Mouse (Mus musculus): ENCODE data around the gene Cog6.
"Not testable (repeated sequence)": the region's sequence is repeated elsewhere in the genome, so short reads cannot be mapped to it uniquely, and the experiment has no call there.

Gene Cog6

DNA sequence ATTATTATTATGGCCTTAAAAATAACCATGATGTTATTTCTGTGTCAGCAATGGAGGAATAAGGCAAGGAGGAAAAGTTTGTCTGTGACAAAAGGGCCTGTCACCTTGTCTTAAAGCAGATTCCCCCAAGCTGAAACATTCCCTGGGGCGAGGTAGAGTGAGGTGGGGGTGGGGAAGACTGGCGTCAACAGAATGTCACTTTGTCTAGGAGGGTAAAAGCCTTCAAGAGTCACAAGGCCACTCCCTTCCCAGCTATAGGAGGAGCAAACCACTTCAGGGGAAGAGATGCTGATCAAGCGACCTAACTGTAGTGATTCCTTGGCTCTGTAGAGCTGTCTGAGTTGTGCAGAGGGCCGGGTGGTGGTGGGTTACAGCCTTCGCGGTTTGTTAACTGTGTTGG lies 14.5 kb upstream of the Cog6 start:
- no peak for DNase-seq

DNA sequence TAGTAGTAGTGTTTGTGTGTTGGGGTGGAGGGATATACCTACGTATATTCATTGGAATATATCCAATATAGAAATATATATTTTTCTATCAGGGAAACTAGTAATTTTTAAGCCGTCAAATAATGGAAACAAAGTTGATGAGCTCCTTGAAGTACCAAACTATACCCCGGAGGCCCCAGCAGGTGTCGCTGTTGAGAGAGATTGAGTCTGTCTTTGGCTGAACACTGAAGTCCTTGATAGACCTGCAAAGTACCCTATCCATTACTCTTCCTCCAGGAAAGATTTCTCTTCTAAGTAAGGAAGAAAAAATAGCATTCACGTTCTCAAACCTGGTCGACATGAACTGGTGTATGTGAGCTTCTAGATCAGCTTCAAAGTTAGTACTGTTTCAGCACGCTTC lies 12.0 kb upstream of the Cog6 start:
- DNase-seq = peak; percentile 77 to 88

DNA sequence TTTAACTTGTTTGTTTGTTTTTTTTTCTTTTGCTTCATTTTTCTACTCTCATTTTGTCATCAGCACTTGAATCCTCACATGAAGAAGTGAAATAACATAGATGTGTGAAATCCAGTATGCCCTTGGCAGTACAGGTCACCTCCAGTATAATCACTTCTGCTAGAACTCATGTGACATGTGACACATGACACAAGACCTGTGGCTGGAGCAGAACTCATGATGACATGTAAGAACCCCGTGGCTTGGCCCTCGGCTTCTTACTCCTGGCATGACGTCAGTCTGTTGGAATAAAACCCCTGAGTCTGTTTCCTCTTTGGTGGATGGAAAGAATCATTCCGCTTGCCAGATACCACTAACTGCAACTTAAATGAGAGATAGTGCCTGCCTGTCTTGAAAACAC lies 10.3 kb upstream of the Cog6 start:
- no peak for DNase-seq

DNA sequence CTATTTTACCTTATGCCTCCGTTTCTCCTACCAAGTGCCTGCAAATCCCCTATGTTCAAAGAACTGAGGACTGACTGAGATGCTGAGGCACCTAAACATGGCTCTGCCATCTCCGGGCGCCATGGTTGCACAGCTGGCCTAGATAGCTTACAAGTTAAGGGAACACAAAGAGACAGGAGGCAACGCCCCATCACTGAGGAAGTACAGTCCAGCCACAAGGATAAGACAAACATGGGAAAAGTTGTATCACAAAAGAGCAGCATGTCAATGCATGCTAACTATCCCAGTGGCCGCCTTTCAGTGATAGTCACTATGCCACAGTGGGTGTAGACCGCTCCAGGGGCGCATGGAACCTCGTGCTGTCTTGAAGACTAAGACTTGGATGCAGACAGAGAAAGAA lies 9.6 kb downstream of the Cog6 start:
- DNase-seq = no peak

DNA sequence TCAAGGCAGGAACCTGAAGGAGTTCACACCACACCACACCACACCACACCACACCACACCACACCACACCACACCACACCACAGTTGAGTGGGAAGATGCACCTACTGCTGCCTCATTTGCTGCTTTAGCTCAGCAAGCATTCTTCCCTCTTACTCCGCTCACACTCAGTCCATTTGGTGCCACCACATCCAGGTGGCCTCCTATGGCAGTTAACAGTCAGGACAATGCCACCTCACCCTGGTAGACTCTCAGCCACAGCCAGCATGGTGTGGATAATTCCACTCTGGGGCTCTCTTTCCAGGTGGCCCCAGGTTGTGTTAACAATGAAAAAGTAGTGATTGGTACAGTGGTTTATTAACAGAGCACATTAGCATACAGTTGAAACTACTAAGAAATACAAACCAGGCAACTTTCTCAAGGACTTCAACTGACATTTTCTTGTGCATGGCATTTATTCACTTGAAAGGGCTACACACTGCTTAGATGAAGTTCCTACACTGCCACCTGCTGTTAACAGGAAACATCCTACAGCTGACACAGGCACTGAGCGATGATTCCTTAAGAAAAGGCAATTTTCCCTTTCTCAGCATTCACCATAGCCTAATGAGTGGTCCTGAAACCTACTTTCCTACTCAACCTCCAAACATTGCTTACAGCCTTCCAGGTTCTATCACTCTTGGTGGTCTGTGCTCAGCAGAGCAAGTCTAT lies 12.5 kb downstream of the Cog6 start:
- no peak for DNase-seq

DNA sequence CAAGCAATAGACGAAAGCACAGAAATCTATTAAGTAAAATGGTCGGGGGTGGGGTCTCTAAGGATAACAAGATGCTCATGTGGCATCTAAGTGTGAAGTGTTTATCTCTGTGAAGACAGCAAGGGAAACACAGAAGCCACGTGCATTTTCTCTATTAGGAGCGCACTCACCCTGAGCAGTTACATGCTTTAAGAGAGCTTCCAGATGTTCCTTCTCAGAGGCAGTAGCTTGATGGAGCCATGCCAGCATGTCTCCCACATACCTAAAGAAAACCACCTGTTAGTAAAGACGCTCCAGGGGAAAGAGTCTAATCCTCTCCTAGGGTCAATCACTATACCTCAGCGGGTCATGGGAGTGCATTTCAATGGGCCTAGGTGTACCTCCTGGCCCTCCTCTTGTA lies 15.0 kb downstream of the Cog6 start:
- no peak for DNase-seq

DNA sequence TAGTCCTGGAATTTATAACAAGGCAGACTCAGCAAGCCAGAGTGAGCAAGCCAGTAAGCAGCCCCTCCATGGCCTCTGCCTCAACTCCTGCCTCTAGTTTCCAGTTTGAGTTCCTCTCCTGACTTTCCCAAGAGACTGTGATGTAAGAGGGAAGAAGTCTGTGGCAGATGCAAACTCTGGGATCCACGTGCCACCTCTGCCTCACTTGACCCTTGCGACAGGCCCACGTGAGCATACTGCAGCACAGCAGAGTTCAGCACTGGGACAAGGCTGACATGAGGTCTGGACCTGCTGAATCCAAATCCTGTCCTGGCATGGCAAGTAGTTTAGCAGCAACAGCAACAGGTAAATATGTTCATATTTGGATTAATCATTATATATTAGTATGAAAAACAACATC lies 17.0 kb downstream of the Cog6 start:
- DNase-seq = no peak

DNA sequence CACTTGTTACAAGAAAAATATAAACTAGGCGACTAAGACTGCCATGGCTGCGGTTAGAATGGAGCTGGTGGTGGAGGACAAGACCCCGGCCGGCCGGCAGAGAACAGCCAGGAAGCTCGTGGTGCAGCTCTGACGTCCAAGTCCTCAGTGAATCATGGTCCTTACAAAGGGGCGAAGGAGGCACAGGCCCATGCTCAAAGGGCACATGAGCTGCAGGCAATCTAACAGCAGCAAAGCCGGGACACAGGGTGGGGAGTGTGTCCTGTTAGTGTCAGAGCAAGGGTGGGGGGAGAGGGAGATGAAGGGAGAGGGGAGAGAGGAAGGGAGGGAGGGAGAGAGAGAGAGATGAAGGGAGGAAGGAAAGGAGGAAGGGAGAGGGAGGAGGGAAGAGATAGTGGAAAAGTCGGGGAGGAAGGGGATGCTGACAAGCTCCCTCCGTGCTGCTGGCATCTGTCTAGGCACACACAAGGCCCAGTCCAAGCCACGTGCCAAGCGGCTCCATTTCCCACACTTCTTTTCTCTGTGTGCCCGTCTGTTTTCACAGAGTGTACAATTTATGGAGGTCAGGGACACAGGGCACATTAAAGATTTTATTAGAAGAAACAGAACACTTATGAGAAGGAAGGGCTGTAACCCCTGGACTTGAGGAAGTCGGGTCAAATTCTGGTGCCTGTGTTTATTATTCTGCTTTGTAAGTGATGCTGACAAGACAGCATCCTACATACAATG lies 17.9 kb downstream of the Cog6 start:
- DNase-seq = no peak

DNA sequence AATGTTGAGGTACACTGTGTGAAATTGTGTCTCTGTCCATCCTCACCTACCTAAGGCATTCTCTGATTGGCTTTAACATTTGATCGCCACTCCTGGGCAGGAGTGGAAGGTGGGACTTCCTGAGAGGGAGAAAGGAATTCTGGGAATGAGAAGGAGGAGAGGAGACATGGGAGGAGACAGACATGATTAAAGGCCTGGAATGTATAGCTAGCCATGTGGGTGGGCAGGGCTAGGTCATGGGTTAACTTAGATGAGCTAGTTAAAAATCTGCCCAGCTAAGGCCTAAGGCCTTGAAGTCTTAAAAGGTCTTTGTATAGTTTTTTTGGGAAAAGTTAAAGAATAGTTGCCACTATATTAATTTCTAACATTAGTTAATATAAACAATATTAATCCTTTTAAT lies 19.7 kb downstream of the Cog6 start:
- no peak for DNase-seq

DNA sequence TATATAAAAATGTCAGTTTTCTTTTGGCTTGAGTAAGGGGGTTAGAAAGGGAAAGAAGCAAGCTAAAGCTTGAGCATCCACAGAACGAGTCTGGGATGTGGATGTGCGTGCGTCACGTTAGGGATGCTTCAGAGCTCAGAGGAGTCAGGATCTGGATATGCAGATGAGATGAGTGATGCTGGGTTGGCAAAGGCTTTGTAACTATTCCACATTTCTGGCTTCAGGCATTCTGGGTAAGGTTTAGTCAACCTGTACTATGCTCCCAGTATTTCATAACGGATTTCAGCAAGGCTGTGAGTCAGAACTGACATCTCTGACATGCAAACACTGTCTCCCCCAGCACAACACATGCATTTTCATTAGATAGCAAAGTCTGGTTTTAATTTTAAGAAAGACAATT lies 20.4 kb downstream of the Cog6 start:
- DNase-seq = no peak

DNA sequence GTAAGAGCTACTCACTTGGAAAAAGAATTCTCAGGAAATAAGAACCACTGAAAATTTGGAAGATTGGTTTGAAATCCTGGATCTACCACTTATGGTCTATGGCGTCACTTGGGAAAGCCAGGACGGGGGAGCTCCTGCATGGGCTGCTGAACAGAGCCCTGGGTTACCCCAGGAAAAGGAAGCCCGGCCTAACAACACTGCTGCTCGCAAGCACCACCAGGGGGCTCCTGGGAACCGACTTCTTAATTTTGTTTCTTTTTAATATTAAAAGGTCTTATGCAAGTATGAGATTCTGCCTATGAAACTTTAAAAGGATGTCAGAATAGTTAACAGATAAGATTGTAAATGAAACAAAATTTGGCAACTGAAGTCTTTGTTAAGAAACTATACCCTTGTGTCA lies 22.4 kb downstream of the Cog6 start:
- DNase-seq = no peak

DNA sequence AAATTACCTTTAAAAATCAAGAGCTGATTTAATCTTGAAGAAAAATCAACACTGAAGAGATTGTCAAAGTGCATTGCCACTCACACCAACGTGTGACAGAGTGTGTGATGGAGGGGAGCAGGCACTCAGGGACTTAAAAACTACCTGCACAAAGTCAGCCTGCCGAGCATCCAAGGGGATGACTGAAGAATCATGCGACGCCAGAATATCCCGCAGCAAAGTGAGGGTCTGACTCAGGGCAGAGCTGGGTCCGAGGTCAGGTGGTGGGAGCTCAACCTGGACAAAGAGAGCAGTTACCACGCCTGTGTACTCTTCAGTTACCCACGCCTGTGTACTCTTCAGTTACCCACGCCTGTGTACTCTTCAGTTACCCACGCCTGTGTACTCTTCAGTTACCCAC lies 23.7 kb downstream of the Cog6 start:
- no peak for DNase-seq

DNA sequence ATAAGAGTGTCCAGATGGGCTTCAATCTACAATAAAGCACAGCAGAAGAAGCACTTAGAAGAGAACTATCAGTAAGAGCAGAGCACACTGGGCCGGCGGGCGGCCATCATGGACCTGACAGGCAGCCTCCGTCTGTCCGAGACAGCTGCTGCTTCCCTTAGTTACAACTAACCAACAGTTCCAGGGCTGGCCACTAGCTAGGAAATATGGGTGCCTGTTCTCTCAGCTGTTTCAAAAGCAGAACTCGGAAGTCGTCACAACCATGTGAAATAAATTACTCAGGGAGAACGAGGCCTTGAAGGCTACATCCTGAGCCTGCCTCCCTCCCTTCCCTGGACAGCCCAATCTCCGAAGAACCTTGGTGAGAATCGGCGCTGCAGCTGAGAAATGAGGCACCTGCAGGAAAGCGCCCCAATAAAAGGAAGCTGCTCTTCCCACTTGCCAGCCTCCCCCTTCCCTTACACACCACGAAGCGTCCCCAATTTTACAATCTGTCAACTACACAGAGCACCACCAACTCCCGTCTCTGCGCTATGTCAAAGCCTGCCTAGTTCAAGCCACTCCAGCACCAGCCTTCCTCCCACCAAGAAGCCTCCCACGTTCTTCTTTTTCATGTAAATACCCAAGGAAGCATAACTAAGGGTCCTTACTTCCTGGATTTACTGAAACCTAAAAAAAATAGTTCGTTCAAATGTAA lies 26.8 kb downstream of the Cog6 start:
- DNase-seq = no peak

DNA sequence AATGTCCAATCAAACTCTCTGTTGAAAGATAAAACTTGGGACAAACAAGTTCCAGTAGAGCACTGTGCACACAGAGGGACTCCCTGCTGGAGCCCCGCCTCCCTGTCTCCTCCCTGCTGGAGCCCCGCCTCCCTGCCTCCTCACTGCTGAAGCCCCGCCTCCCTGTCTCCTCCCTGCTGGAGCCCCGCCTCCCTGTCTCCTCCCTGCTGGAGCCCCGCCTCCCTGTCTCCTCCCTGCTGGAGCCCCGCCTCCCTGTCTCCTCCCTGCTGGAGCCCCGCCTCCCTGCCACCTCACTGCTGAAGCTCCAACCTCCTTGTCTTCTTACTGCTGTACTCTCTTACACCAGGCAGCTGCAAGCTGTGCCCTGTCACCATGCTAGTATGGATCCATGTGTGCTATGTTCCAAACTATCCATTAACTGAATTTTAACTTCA lies 31.5 kb downstream of the Cog6 start:
- DNase-seq = not testable (repeated sequence)

DNA sequence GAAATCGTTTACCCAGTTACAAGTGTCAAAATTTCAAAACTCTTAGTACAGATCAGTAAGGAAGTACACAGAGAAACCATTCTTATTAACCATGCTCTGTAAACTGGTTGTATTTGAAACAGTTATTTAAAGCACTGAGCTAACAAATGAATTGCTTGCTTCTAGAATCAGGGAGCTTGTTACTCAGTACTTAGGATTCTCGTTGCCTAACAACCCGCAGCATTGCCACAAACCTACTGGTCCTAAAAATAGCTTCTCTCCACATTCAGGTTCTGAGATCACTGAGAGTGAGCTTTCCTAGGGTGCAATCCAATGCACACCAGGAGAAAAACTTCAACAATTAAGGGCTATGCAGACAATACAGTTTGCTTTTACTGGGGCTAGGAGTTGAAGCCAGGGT lies 33.3 kb downstream of the Cog6 start:
- no peak for DNase-seq

DNA sequence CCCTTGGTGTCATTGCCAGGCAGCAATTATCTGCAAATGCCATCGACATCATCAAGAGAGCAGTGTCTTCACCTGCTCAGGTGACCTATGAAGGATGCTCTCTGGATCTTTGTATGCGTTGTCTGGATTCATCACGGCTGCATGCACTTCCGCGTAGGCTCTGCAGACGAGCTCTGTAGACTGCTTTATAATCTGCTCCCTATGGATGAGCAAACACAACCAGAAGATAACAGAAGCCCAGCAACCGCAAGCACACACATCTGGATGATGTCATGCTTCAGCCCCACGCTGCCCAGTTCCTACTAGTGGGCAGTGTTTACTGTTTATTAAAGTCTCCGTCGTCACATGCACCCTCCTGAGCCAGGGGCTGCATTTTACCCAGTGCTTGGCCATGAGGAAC lies 34.0 kb downstream of the Cog6 start:
- DNase-seq = no peak

DNA sequence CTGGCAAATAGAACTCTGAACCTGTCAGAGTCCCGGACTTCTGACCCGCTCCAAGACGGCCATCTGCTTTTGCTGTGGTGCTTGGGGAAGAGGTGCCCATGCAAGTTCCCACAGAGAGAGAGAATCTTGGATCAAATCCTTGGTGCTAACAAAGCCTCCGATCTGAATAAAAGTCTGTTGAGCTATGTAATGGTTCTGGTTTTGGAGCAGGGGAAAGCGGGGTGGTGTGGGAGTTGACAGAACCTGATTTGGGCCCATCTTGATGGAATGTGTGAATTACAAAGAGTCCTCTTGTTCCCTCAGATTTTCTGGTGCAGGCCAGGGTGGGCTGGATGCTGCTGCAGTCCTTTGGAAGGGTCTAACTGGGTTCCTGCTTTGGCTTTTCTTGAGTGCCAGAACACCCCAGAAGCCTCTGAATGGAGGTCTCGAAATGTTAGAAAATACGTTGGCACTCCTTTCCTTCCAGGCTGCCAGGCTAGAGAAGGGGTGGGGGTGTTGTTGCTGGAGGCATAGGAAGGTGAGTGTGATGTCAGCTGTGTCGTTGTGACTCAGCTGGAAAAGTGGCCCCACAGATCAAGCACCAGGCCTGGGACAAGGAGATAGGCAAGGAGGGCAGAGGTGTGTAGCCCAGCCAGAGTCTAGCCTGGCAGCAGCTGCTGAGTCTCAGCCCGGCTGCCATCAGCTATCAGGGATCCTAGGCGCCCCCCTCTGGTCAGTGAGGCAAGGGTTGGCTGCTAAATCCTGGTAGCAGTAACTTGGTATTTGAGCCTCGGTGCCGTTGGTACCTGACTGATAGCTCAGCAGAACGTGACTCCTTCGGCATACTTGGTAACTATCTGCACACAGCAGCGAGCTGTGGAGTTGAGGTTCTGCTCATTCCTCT lies 42.1 kb downstream of the Cog6 start:
- DNase-seq = peak; percentile 85 to 86

DNA sequence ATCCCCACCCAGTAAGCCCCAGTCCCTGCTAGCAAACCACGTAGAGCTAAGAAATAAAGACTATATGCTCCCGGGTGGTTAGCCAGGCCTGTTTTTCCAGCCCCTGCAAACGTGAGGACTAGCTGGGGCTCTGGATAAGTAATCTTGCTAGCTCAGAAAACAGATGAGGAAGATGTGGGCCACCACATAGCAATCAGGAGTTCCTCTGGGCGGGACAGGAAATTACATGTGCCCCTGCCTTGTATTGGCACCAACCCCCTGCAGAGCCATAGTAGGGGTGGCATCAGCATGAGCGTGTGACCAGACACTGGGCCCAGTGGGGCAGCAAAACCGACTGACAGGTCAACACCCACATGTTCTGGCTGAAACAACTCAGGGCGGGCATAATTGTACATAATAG lies 44.1 kb downstream of the Cog6 start:
- no peak for DNase-seq

DNA sequence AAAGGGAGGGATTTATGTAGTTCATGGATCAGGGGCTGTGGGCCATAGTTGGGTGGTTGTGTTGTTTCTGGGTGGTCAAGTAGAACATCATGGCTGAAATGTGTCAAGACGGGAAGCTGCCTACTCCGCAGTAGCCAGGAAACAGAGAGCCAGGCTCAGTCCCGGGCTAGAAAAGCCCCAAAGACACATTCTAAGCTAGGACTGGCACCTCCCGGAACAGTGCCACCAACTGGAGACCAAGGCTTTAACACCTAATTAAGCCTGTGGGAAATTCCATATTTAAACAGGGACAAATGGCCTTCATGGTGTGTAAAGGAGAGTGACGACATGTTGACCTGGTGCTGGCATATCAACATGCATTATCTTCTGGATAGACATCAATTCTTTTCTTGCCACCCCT lies 50.0 kb downstream of the Cog6 start:
- DNase-seq = no peak

DNA sequence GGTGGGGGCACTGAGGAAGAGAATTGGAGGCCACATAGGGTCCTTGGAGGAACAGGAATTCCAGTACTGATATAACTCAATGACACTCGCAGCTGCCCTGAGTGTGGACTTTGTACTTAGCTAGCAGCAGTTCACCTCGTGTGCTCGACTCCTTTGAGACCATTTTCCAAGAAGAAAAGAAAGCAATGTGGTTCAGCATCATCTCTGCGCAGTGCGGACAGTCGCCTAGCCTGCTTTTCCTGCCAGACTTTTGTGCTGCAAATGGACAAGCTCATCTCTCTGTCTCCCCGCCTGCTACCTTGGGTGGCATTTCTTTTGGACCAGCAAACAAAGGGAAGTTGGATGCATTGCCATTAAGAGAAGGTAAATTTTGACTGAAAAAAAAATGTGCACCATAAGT lies 52.8 kb downstream of the Cog6 start:
- DNase-seq = no peak

DNA sequence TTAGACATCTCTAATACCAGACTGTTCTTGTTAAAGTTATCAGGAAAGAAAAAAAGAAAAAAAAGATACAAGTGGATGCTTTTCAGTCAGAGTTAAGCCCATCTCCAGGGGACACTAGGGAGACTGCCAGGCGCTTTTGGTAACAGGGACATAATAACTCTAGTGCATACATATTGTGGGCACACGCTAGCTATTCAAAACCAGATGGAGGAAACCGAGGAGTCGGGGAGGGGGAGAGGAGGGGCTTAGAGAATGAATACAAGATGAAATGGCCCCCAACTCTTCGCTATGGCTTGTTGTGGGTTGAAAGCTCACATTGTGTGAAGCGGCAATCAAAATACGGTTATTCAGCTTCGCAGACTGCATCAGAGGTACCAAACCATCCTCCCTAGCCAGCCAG lies 53.6 kb downstream of the Cog6 start:
- no peak for DNase-seq

DNA sequence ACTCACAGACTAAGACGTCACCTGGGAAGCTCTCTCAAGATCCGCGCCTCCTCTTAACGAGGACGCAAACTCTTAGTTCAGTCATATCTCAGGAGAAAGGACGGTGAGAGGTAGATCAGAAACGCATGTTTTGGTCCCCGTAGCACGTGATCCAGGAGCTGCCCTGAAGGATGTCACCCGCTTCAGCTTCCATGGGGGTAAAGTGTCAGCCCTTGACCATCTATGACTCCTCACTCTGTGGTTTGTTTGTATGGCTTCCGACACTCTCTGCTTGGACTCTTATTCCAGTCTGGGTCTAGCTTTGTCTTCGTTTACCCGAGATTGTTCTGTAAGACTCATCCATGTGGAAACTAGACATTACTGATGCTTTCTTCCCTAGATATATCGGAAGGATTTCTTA lies 54.6 kb downstream of the Cog6 start:
- no peak for DNase-seq

DNA sequence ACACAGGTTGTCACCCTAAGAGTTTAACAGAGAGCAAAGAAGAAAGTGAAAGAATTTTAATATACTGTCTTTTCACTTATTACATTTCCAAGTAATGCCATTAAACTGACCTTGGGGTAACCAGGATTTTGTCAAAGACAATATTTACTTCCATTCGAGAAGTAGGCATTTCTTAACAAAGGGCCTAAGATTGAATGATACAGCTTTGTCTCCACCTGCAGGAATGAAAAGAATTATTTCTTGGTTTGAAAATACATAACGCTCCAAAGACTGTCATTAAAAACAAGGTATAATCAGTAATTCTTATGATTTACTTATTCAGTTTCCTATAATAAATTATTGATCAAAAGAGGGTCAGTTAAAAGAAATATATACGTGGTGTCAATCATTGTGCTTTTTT lies 55.4 kb downstream of the Cog6 start:
- no peak for DNase-seq
